Mouse (Mus musculus) lung, embryonic 16.5 days (tissue): ENCODE results near the gene Sorl1. TPM values are rescaled to one million over a fixed set of nuclear protein-coding genes. Genes with fewer than 3 reads are reported as not detected.

Experiments
- ATAC-seq: fragments of 200-750 bp; cut with Nextera tagmentation; 2 replicates; pipeline ENCODE4 v1.8.0; 2017; ENCODE audit warnings: low read depth, mild to moderate bottlenecking, moderate library complexity
- H3K27ac ChIP-seq: fragments of 300-500 bp; sonication (generic); 2 replicates; pipeline ENCODE4 v1.5.1; 2014; ENCODE audit warnings: mild to moderate bottlenecking, control low read depth, low read length
- H3K27me3 ChIP-seq: fragments of 300-500 bp; sonication (generic); 2 replicates; pipeline ENCODE4 v1.6.1; 2014; ENCODE audit warnings: low read depth, low read length, mixed read lengths; ENCODE audit not compliant: control insufficient read depth, insufficient read depth
- H3K36me3 ChIP-seq: fragments of 300-500 bp; sonication (generic); 2 replicates; pipeline ENCODE4 v1.6.1; 2014; ENCODE audit warnings: low read length; ENCODE audit not compliant: control insufficient read depth, insufficient read depth
- H3K4me1 ChIP-seq: fragments of 300-500 bp; sonication (generic); replicated peaks from 2 replicates; pipeline ENCODE4 v1.6.1; 2014; ENCODE audit warnings: low read length, mixed read lengths; ENCODE audit not compliant: control insufficient read depth, insufficient read depth
- H3K4me2 ChIP-seq: fragments of 300-500 bp; sonication (generic); 2 replicates; pipeline ENCODE4 v1.6.1; 2014; ENCODE audit warnings: low read depth, low read length, control low read depth
- H3K4me3 ChIP-seq: fragments of 300-500 bp; sonication (generic); 2 replicates; pipeline ENCODE4 v1.5.1; 2014; ENCODE audit warnings: mild to moderate bottlenecking, low read length, control low read depth
- H3K9ac ChIP-seq: fragments of 300-500 bp; sonication (generic); 2 replicates; pipeline ENCODE4 v1.6.1; 2014; ENCODE audit warnings: low read length, control low read depth
- H3K9me3 ChIP-seq: fragments of 300-500 bp; sonication (generic); 2 replicates; pipeline ENCODE4 v1.6.1; 2016; ENCODE audit warnings: low read length; ENCODE audit not compliant: control insufficient read depth
- WGBS: fragments of 180-500 bp; shearing (Covaris S2); extraction: QIAGEN DNeasy Blood & Tissue Kit; methylation state at CpG from one replicate; pipeline ENCODE4 v1.1.7; 2014; 5-methylcytosine and 5-hydroxymethylcytosine counted together
- polyA plus RNA-seq: library from polyadenylated mRNA; unstranded; fragments of >200 nt; fragmentation: Nextera tagmentation; extraction: Ambion mirVana; gene quantifications from 2 replicates; pipeline ENCODE4 v1.2.1, GENCODE M21; 2015

The Sorl1 gene
- polyA plus RNA-seq, 1 experiment from 2014 or later, result 11.8 TPM

- no peaks in the 10 kb centered on the region for H3K36me3 ChIP-seq
- no peak overlapping the region for H3K9ac ChIP-seq
- no peak for ATAC-seq
- no peaks in the 10 kb centered on the region for H3K27me3 ChIP-seq
- H3K9me3 ChIP-seq, result no peaks in the 10 kb centered on the region
- no peak overlapping the region for H3K4me2 ChIP-seq
- no peak overlapping the region for H3K4me3 ChIP-seq
- peak overlapping the region; percentile 61 for H3K27ac ChIP-seq
- peaks cover 36% of the 10 kb centered on the region for H3K4me1 ChIP-seq
- WGBS, result 55% methylated on average over 8 of the region's 8 CpGs
Observed at GRCm38 (mm10) chr9:41937341-41937966, 186.6 kb downstream of the Sorl1 start.

- no peak for ATAC-seq
- Histone ChIP-seq H3K4me2 (no peak overlapping the region), H3K27ac (no peak overlapping the region), H3K9ac (no peak overlapping the region), H3K4me1 (peaks cover 36% of the 10 kb centered on the region), H3K4me3 (no peak overlapping the region), H3K9me3 (no peaks in the 10 kb centered on the region), H3K27me3 (no peaks in the 10 kb centered on the region), H3K36me3 (no peaks in the 10 kb centered on the region)
- 32% methylated on average over 1 of the region's 1 CpGs for WGBS
Observed at GRCm38 (mm10) chr9:41936598-41936997, 187.5 kb downstream of the Sorl1 start.

GRCm38 (mm10) chr9:41935979-41936378 lies 188.1 kb downstream of the Sorl1 start:
- Histone ChIP-seq H3K9ac (peak overlapping the region; percentile 65), H3K4me2 (peak overlapping the region; percentile 77), H3K4me1 (peaks cover 36% of the 10 kb centered on the region), H3K27ac (peak overlapping the region; percentile 94), H3K4me3 (peak overlapping the region; percentile 46), H3K9me3 (no peaks in the 10 kb centered on the region), H3K36me3 (no peaks in the 10 kb centered on the region), H3K27me3 (no peaks in the 10 kb centered on the region)
- ATAC-seq, result no peak
- WGBS, result 3% methylated on average over 8 of the region's 10 CpGs

GRCm38 (mm10) chr9:41935373-41935971 lies 188.6 kb downstream of the Sorl1 start:
- WGBS, result 3% methylated on average over 21 of the region's 21 CpGs
- Histone ChIP-seq H3K9me3 (no peaks in the 10 kb centered on the region), H3K4me1 (peaks cover 36% of the 10 kb centered on the region), H3K4me2 (peak overlapping the region; percentile 77), H3K27me3 (no peaks in the 10 kb centered on the region), H3K4me3 (peak overlapping the region; percentile 46), H3K36me3 (no peaks in the 10 kb centered on the region), H3K9ac (peak overlapping the region; percentile 65), H3K27ac (peak overlapping the region; percentile 94)
- ATAC-seq, result peak; percentile 81

GRCm38 (mm10) chr9:41934848-41935372 lies 189.2 kb downstream of the Sorl1 start:
- Histone ChIP-seq H3K4me1 (peaks cover 36% of the 10 kb centered on the region), H3K9ac (peak overlapping the region; percentile 65), H3K4me3 (peak overlapping the region; percentile 46), H3K9me3 (no peaks in the 10 kb centered on the region), H3K36me3 (no peaks in the 10 kb centered on the region), H3K4me2 (peak overlapping the region; percentile 77), H3K27ac (peak overlapping the region; percentile 94), H3K27me3 (no peaks in the 10 kb centered on the region)
- ATAC-seq, result no peak
- 20% methylated on average over 10 of the region's 10 CpGs for WGBS

- Histone ChIP-seq H3K4me2 (no peak overlapping the region), H3K27ac (no peak overlapping the region), H3K9me3 (no peaks in the 10 kb centered on the region), H3K4me3 (no peak overlapping the region), H3K4me1 (peaks cover 8% of the 10 kb centered on the region; the same call in 1 of the 2 replicates), H3K9ac (no peak overlapping the region), H3K27me3 (no peaks in the 10 kb centered on the region), H3K36me3 (no peaks in the 10 kb centered on the region)
- no peak for ATAC-seq
- 61% methylated on average over 5 of the region's 5 CpGs for WGBS
Observed at GRCm38 (mm10) chr9:41929986-41930385, 194.1 kb downstream of the Sorl1 start.

GRCm38 (mm10) chr9:41925721-41926120 lies 198.4 kb downstream of the Sorl1 start:
- Histone ChIP-seq H3K4me1 (no peaks in the 10 kb centered on the region), H3K27ac (no peak overlapping the region), H3K27me3 (no peaks in the 10 kb centered on the region), H3K4me3 (no peak overlapping the region), H3K4me2 (no peak overlapping the region), H3K9me3 (no peaks in the 10 kb centered on the region), H3K36me3 (no peaks in the 10 kb centered on the region), H3K9ac (no peak overlapping the region)
- no peak for ATAC-seq
- WGBS, result 58% methylated on average over 4 of the region's 4 CpGs

GRCm38 (mm10) chr9:41924140-41924539 lies 200.0 kb downstream of the Sorl1 start:
- H3K36me3 ChIP-seq, result no peaks in the 10 kb centered on the region
- no peak overlapping the region for H3K4me2 ChIP-seq
- WGBS, result 41% methylated on average over 2 of the region's 2 CpGs
- H3K4me1 ChIP-seq, result no peaks in the 10 kb centered on the region
- H3K27ac ChIP-seq, result no peak overlapping the region
- no peak for ATAC-seq
- H3K27me3 ChIP-seq, result no peaks in the 10 kb centered on the region
- no peaks in the 10 kb centered on the region for H3K9me3 ChIP-seq
- H3K9ac ChIP-seq, result no peak overlapping the region
- H3K4me3 ChIP-seq, result no peak overlapping the region

- Histone ChIP-seq H3K4me2 (no peak overlapping the region), H3K27ac (no peak overlapping the region), H3K36me3 (no peaks in the 10 kb centered on the region), H3K27me3 (no peaks in the 10 kb centered on the region), H3K9ac (no peak overlapping the region), H3K4me1 (no peaks in the 10 kb centered on the region), H3K4me3 (no peak overlapping the region), H3K9me3 (no peaks in the 10 kb centered on the region)
- ATAC-seq, result no peak
- WGBS, result 36% methylated on average over 6 of the region's 6 CpGs
Observed at GRCm38 (mm10) chr9:41922416-41922815, 201.7 kb downstream of the Sorl1 start.
